Mouse (Mus musculus) liver, embryonic 15.5 days (tissue): ENCODE results near the gene Sco1. TPM values are rescaled to one million over a fixed set of nuclear protein-coding genes. Genes with fewer than 3 reads are reported as not detected.
"Not testable (repeated sequence)": the region's sequence is repeated elsewhere in the genome, so short reads cannot be mapped to it uniquely, and the experiment has no call there.

Source experiments
- ATAC-seq: fragments of 200-750 bp; cut with Nextera tagmentation; 2 replicates; pipeline ENCODE4 v1.8.0; 2017; ENCODE audit warnings: moderate number of reproducible peaks, mild to moderate bottlenecking, moderate library complexity; ENCODE audit not compliant: insufficient read depth
- H3K27ac ChIP-seq: fragments of 300-500 bp; sonication (generic); replicated peaks from 2 replicates; pipeline ENCODE4 v1.5.1; 2015; ENCODE audit warnings: mild to moderate bottlenecking, inconsistent platforms
- H3K27me3 ChIP-seq: fragments of 300-500 bp; sonication (generic); 2 replicates; pipeline ENCODE4 v1.6.1; 2015; ENCODE audit warnings: mild to moderate bottlenecking, inconsistent platforms
- H3K36me3 ChIP-seq: fragments of 300-500 bp; sonication (generic); replicated peaks from 2 replicates; pipeline ENCODE4 v1.6.1; 2015; ENCODE audit warnings: moderate library complexity, mild to moderate bottlenecking, inconsistent platforms
- H3K4me1 ChIP-seq: fragments of 300-500 bp; sonication (generic); replicated peaks from 2 replicates; pipeline ENCODE4 v1.6.1; 2015; ENCODE audit warnings: inconsistent platforms
- H3K4me2 ChIP-seq: fragments of 300-500 bp; sonication (generic); 2 replicates; pipeline ENCODE4 v1.6.1; 2015; ENCODE audit warnings: moderate library complexity, mild to moderate bottlenecking, inconsistent platforms
- H3K4me3 ChIP-seq: fragments of 300-500 bp; sonication (generic); replicated peaks from 2 replicates; pipeline ENCODE4 v1.5.1; 2015; ENCODE audit warnings: mild to moderate bottlenecking, inconsistent platforms
- H3K9ac ChIP-seq: fragments of 300-500 bp; sonication (generic); 2 replicates; pipeline ENCODE4 v1.6.1; 2015; ENCODE audit warnings: moderate library complexity, mild to moderate bottlenecking, inconsistent platforms
- H3K9me3 ChIP-seq: fragments of 300-500 bp; sonication (generic); replicated peaks from 2 replicates; pipeline ENCODE4 v1.6.1; 2016; ENCODE audit warnings: inconsistent platforms
- WGBS: fragments of 180-500 bp; shearing (Covaris S2); methylation state at CpG from one replicate; pipeline ENCODE4 v1.1.7; 2015; ENCODE audit warnings: mixed read lengths; ENCODE audit not compliant: insufficient replicate concordance; 5-methylcytosine and 5-hydroxymethylcytosine counted together
- polyA plus RNA-seq: library from polyadenylated mRNA; unstranded; fragments of >200 nt; fragmentation: Nextera tagmentation; extraction: Ambion mirVana; gene quantifications from 2 replicates; pipeline ENCODE4 v1.2.1, GENCODE M21; 2015

The Sco1 gene
- polyA plus RNA-seq, 1 experiment from 2014 or later: 6.7 TPM

- H3K9ac ChIP-seq, H3K36me3 ChIP-seq, H3K27ac ChIP-seq, H3K9me3 ChIP-seq, ATAC-seq, H3K4me3 ChIP-seq, H3K4me2 ChIP-seq: not testable (repeated sequence)
- H3K4me1 ChIP-seq: peaks cover 22% of the 10 kb centered on the region
- 50% methylated on average over 1 of the region's 1 CpGs for WGBS
- H3K27me3 ChIP-seq: peaks cover 36% of the 10 kb centered on the region
Observed at GRCm38 (mm10) chr11:67023191-67023590, 29.3 kb upstream of the Sco1 start.

DNA sequence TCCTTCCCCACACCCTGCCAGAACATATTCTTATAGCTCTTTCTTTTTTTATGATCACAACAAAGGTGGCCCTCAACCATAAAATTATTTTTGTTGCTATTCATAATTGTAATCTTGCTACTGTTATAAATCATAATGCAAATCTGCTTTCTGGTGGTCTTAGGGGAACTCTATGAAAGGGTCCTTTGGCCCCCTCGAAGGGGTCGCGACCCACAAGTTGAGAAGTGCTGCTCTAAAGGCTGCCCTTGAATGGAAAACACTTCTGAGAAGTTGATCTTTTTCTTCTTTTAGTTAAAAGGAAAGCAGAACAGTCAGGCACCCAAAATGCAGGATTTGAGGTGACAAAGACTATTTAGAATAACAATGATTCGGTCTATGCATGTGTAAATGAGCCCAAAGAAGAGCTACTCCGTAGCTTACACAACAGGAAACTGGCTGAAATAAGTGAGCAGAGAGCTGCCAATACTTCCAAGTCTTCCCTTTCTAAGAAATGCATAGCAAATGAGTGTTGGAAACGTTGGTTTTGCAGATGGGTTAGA is 28.6 kb upstream of the Sco1 start:
- Histone ChIP-seq H3K27ac (no peak overlapping the region), H3K36me3 (no peaks in the 10 kb centered on the region), H3K4me1 (peaks cover 22% of the 10 kb centered on the region), H3K9ac (no peak overlapping the region), H3K4me2 (peak overlapping the region; percentile 82), H3K27me3 (peaks cover 34% of the 10 kb centered on the region), H3K4me3 (peak overlapping the region; percentile 37; the same call in 1 of the 2 replicates), H3K9me3 (no peaks in the 10 kb centered on the region)
- no peak for ATAC-seq
- 36% methylated on average over 6 of the region's 6 CpGs for WGBS

DNA sequence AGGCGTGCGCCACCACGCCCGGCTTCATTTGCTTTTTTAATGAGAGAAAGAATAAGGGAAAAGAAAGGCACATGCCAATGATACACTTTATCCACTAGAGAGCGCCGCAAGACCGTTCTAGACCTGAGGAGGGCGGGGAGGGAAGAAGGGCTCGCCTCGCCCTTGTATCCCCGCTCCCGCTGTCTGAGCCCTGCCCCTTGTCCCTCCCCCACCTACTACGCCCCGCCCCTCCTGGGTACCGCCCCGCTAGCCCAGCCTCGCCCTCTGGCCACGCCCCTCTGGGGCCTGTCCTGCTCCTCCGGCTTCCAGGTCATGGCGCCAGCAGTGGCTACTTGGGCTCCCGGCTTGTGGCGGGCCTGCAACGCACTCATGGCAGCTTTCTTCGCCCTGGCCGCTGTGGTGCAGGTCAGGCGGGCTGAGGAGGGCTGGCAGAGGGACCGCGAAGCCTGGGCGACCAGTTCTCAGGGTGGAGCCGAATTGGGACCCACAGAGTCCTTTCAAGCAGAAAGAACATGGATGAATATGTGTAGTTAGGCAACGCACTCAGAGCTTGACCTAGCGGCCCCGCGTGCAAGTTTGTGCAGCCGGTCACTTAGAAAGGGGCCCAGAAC is 27.5 kb upstream of the Sco1 start, which contains the start of gene Tmem220:
TSS of gene Tmem220 (plus strand) at position 288 of the 611 bp plus-strand sequence.
- peak; percentile 99 for ATAC-seq
- H3K9ac ChIP-seq: peak within 1 kb of the TSS; percentile 62
- H3K9me3 ChIP-seq: no peaks in the 10 kb centered on the region
- WGBS: under 1% methylated on average over 35 of the region's 35 CpGs
- H3K36me3 ChIP-seq: no peaks in the 10 kb centered on the region
- H3K27ac ChIP-seq: 0 out of 2 replicates have a peak within 1 kb of the TSS, but pooled peaks have one; percentile 29
- H3K4me1 ChIP-seq: peaks cover 22% of the 10 kb centered on the region
- peaks cover 29% of the 10 kb centered on the region for H3K27me3 ChIP-seq
- peak within 1 kb of the TSS; percentile 60 for H3K4me3 ChIP-seq
- H3K4me2 ChIP-seq: peak within 1 kb of the TSS; percentile 82

DNA sequence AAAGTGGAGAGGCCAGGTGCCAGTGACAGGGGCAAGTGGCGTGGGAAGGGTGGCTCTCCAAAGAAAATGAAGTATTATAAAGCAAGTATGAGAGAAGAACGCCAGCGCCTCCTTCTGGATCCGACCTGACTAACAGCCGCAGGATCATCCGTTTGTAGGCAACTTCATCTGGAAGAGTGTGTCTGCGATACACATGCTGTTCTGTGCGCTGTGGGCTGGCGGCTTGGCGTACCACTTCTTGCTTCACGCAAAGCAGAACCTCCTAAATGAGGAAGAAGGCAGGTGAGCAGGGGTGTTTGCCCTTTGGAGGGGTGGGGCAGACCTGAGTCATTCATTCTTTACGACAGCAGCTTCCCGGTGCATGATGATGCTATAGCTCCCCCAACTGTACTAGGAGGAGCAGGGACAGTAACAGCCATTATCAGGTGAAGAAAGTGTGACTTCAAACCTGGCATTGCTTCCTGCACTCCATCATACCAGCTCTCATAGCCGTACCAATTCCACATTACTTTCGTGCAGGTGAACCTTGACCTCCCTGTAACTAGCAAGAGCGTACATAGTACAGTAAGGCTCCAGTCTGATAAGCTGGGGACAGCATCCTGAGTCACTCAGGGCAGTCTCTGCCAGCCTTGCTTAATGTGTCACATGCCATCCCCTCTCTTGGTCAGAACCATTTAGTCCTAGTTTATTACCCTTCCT is 21.4 kb upstream of the Sco1 start:
- H3K9me3 ChIP-seq: no peaks in the 10 kb centered on the region
- no peak overlapping the region for H3K9ac ChIP-seq
- no peak overlapping the region for H3K27ac ChIP-seq
- 45% methylated on average over 16 of the region's 16 CpGs for WGBS
- no peak for ATAC-seq
- no peaks in the 10 kb centered on the region for H3K36me3 ChIP-seq
- H3K4me1 ChIP-seq: no peaks in the 10 kb centered on the region; the same call in 1 of the 2 replicates
- H3K27me3 ChIP-seq: 0 out of 2 replicates have a peak, but pooled peaks cover 9% of the 10 kb centered on the region
- no peak overlapping the region for H3K4me3 ChIP-seq
- no peak overlapping the region for H3K4me2 ChIP-seq

- Histone ChIP-seq H3K9ac (no peak overlapping the region), H3K4me1 (no peaks in the 10 kb centered on the region; the same call in 1 of the 2 replicates), H3K27me3 (0 out of 2 replicates have a peak, but pooled peaks cover 5% of the 10 kb centered on the region), H3K36me3 (no peaks in the 10 kb centered on the region), H3K27ac (no peak overlapping the region), H3K4me3 (no peak overlapping the region), H3K4me2 (no peak overlapping the region), H3K9me3 (no peaks in the 10 kb centered on the region)
- no peak for ATAC-seq
- WGBS: 55% methylated on average over 2 of the region's 2 CpGs
Observed at GRCm38 (mm10) chr11:67031603-67031915, 20.9 kb upstream of the Sco1 start.

- peak; percentile 79 for ATAC-seq
- Histone ChIP-seq H3K9me3 (no peaks in the 10 kb centered on the region), H3K36me3 (peaks cover 7% of the 10 kb centered on the region; the same call in 1 of the 2 replicates), H3K4me2 (no peak overlapping the region), H3K27me3 (no peaks in the 10 kb centered on the region), H3K4me1 (no peaks in the 10 kb centered on the region; the same call in 1 of the 2 replicates), H3K9ac (no peak overlapping the region), H3K4me3 (no peak overlapping the region), H3K27ac (no peak overlapping the region)
- 48% methylated on average over 4 of the region's 4 CpGs for WGBS
Observed at GRCm38 (mm10) chr11:67034775-67035485, 17.5 kb upstream of the Sco1 start.

DNA sequence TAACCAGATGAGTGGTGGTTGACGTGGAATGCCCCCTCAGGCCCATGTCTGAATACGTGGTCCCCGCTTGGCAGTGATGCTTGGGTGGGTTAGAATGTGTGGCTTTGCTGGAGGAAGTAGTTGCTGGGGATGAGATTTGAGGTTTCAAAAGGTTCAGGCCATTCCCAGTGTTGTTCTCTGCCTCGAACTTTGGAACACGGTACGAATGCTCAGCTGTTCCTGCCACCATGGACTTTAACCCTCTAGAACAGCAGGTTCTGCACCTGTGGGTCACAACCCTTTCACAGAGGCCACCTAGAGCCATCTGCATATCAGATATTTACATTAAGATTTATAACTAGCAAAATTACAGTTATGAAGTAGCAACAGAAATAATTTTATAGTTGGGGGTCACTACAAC is 16.2 kb upstream of the Sco1 start:
- Histone ChIP-seq H3K27ac (no peak overlapping the region), H3K4me1 (no peaks in the 10 kb centered on the region; the same call in 1 of the 2 replicates), H3K27me3 (no peaks in the 10 kb centered on the region), H3K4me3 (no peak overlapping the region), H3K36me3 (peaks cover 19% of the 10 kb centered on the region), H3K9ac (no peak overlapping the region), H3K4me2 (no peak overlapping the region), H3K9me3 (no peaks in the 10 kb centered on the region)
- WGBS: 59% methylated on average over 6 of the region's 6 CpGs
- no peak for ATAC-seq

DNA sequence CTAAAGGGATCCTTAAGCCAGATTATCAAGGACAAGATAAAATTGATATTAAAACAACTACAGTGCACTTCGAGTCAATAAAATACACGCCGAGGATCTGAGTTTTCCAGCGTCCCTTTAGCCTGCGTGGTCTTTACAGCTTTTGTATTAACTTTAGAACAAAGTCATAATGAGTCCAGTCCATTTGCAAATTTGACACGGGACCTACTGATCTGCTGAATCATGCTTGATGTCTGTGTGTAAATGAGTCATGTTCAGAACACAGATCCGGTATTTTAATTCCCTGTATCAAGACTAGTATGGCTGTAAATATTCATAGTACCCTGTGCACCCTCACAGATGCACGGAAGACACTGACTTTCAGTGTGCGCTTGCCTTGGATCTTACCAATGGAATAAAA is 15.6 kb upstream of the Sco1 start:
- Histone ChIP-seq H3K27ac (no peak overlapping the region), H3K36me3 (peaks cover 25% of the 10 kb centered on the region), H3K4me3 (no peak overlapping the region), H3K9ac (no peak overlapping the region), H3K4me1 (no peaks in the 10 kb centered on the region), H3K4me2 (no peak overlapping the region), H3K9me3 (no peaks in the 10 kb centered on the region), H3K27me3 (no peaks in the 10 kb centered on the region)
- no peak for ATAC-seq
- 78% methylated on average over 9 of the region's 9 CpGs for WGBS

DNA sequence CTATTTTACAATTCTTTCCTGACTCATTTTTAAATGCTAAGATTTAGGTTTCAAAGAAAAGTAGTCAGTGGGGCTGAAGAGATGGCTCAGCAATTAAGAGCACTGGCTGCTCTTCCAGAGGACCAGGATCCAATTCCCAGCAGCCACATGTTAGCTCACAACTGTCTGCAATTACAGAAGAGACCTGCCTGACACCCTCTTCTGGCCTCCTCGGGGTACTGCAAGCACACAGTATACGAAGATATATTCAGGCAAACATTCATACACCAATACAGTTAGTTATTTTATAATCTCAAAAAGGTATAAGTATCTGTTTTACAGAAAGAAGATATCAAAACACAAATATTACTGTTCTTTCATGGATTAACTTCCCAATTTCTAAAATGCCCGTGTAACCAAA is 12.7 kb upstream of the Sco1 start:
- H3K27me3 ChIP-seq: no peaks in the 10 kb centered on the region
- WGBS: 77% methylated on average over 3 of the region's 3 CpGs
- H3K9ac ChIP-seq: no peak overlapping the region
- H3K4me1 ChIP-seq: 0 out of 2 replicates have a peak, but pooled peaks cover 4% of the 10 kb centered on the region
- H3K4me2 ChIP-seq: no peak overlapping the region
- no peak for ATAC-seq
- H3K9me3 ChIP-seq: no peaks in the 10 kb centered on the region
- no peak overlapping the region for H3K4me3 ChIP-seq
- no peak overlapping the region for H3K27ac ChIP-seq
- peaks cover 31% of the 10 kb centered on the region for H3K36me3 ChIP-seq

DNA sequence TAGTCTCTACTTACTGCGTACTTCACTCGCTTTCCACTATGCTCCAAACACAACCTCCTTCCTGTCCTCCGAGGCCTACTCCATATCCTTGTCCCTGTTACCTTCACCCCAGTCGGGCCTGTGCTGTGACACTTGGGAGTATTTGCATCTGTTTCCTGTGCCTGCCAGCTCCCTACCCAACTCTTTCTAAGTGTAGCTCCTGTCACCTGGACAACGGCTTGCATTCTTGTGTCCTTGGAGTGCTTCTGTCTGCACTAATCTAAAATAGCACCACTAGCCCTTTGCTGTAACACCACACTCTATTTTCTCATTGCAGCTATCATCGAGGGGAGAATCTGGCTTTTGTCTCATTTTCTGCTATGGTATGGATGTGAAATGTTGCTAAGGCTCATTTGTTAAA is 12.0 kb upstream of the Sco1 start:
- Histone ChIP-seq H3K4me2 (no peak overlapping the region), H3K9ac (no peak overlapping the region), H3K27ac (no peak overlapping the region), H3K4me3 (no peak overlapping the region), H3K36me3 (peaks cover 31% of the 10 kb centered on the region), H3K4me1 (0 out of 2 replicates have a peak, but pooled peaks cover 6% of the 10 kb centered on the region), H3K27me3 (no peaks in the 10 kb centered on the region), H3K9me3 (no peaks in the 10 kb centered on the region)
- no peak for ATAC-seq
- 79% methylated on average over 6 of the region's 6 CpGs for whole genome bisulfite sequencing

- Histone ChIP-seq H3K4me1 (peaks cover 11% of the 10 kb centered on the region; the same call in 1 of the 2 replicates), H3K4me3 (no peak overlapping the region), H3K27ac (no peak overlapping the region), H3K36me3 (peaks cover 31% of the 10 kb centered on the region), H3K27me3 (no peaks in the 10 kb centered on the region), H3K4me2 (no peak overlapping the region), H3K9ac (no peak overlapping the region), H3K9me3 (no peaks in the 10 kb centered on the region)
- 56% methylated on average over 8 of the region's 8 CpGs for WGBS
- no peak for ATAC-seq
Observed at GRCm38 (mm10) chr11:67043007-67043406, 9.5 kb upstream of the Sco1 start.
